Mouse (Mus musculus) layer of hippocampus, postnatal 36 days (tissue): ENCODE results near the gene Zfpm1. TPM values are rescaled to one million over a fixed set of nuclear protein-coding genes. Genes with fewer than 3 reads are reported as not detected.
"Not testable (repeated sequence)": the region's sequence is repeated elsewhere in the genome, so short reads cannot be mapped to it uniquely, and the experiment has no call there.

Experiments
- DNase-seq, 2 experiments: peaks; one replicate each; pipeline ENCODE4 v3.0.0; 2022
- total RNA-seq, 2 experiments: library from RNA; stranded (reverse); gene quantifications; 2 replicates each; pipeline ENCODE4 v1.2.3; 2021

The Zfpm1 gene
- total RNA-seq, 2 experiments from 2014 or later, result 34.7 to 36.9 TPM

DNA sequence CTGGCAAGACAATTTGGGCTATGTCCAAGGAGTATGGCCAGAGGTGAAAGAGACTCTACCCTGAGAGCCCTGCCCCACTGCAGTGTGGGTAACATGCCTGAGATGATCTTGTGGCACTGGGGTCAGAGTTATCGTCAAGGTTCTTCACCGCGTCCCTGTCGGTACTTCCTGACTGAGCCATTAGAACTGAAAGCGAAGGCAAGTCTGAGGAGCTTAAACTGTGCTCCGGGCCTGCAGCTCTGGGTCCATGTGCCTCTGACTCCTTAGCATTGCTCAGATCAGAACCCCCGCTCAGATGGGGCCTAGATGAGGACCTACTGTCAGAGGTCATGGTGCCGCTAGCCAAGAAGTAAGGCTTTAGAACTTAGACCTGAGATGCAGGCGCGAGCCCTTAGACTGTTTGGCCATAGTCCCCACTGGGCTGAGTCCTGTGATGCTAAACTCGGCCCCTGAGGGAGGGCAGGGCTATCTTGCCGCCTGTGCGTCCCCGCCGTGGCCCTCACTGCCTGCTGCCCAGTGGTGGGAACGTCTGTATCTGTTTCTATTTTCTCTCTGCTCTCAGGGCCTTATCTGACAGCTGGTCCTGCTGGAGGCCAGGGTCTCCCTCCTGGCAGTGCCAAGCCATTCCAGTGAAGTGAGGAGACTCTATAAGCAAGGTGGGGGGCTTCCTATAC is 17.8 kb downstream of the Zfpm1 start:
- DNase-seq, result no peak

DNA sequence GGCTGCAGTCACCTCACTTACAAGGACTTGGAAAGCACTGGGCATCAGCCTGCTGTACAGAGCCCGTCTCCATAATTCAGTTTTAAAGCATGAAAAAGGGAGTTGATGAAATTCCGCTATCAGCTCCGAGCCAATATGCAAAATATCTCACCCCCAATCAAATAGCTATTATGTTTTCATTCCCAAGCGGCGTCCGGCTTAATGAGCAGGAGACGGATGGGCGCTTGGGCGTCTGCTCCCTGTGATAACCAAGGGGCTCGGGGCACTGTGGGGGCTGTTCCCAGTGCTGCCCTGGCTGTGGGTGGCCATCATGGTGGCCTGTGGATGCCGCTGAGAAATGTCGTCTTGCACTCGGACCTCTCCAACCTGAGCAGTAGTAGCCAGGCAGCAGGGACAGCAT is 19.1 kb downstream of the Zfpm1 start:
- no peak for DNase-seq

DNA sequence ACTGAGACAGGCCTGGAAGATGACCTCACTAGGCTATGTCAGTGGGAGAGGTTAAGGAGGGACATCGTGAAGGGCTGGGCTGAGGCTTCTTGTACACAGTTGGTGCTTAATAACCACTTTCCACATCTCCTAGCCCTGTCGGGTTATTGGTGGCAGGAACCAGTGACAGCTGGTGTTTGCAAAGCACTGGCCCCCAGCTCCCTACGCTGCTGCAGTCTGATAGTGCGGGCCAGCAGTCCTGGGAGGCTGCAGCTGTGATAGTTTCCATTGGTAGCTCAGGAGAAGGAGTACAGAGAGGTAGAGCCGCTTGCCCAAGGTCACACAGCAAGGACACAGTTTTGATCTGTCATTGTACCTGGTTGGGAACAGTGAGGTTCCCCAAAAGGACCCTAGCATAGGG is 19.9 kb downstream of the Zfpm1 start:
- no peak for DNase-seq

- DNase-seq, result no peak
These were observed 21.5 kb downstream of the Zfpm1 start for GRCm38 (mm10) chr8:122303451-122303850.

GRCm38 (mm10) chr8:122304058-122304457 is 22.1 kb downstream of the Zfpm1 start:
- DNase-seq, result no peak

DNA sequence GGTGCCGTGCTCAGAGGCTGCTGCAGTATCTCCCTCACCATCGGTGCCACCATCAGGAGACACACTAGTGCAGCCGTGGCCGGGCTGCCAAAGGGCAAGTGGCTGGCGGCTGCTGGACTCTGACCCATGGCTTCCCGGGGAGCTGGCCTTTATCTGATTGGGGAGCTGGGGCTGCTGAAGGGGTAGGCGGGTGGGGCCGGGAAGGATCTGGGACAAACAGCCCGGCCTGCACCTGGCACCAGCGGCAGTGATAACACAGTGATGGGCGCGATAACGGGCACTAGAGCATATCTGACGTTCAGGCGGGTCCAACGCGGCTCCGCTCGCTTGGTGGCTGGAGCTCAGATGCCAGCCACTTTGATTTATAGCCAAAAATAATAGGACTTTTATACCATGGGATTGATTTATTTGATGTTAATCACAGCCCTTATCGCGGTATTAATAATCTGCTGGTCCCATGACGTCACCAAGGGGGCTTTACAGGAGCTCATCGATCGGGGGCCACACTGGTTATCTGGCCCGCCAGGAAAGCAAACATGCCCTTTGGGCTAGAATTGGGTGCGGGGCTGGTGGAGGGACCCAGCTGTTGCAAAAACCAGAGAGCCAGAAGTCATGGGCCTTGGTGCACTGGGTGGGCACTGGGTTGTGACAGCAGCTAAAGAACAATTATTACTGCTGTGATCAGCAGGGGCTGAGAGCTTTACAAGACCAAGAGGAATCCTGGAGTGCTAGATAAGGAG is 24.9 kb downstream of the Zfpm1 start:
- DNase-seq, result no peak

DNA sequence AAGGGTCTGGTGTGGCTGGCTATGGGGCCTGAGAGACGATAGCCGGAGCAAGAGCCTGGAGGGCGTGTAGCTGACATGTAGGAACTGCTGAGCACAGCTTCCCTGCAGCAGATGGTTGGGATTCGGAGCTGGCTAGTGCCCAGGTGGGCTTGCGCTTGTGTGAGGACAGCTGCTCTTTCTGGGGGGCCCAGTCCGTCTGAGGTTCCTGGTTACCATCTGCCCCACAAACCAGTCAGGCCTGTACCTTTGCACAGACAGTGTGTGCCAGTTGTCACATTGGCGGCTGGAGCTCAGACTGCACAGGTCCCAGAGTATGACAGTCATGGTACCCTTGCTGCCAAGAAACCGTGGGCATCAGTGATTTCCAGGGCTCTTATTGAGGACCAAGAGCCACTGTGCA is 25.9 kb downstream of the Zfpm1 start:
- no peak for DNase-seq

GRCm38 (mm10) chr8:122309272-122309671 is 27.3 kb downstream of the Zfpm1 start:
- no peak for DNase-seq

GRCm38 (mm10) chr8:122311115-122311514 is 29.2 kb downstream of the Zfpm1 start:
- DNase-seq, result no peak

- no peak for DNase-seq
These were observed 30.6 kb downstream of the Zfpm1 start for GRCm38 (mm10) chr8:122312553-122312952.

DNA sequence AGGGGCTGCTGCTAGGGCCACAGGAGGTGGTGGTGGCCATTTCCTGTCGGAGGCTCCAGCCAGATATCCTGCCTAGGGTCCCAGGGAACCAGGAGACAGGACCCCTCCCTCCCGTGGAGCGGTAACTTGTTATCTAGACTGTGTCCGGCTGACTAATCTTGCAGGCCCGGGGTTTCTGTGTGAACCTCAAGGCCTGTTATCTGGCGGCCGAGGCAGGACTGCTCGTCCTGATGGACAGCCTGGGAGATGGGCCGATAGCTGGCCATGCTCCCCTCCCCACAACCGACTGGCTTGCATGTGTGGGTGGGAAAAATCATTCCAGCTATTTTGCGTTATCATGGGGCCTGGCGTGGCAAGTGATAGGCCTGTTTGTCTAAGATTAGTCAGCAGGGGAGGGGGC is 31.4 kb downstream of the Zfpm1 start:
- no peak for DNase-seq

- DNase-seq, result no peak
These were observed 33.1 kb downstream of the Zfpm1 start for GRCm38 (mm10) chr8:122314899-122315496.

GRCm38 (mm10) chr8:122316402-122316801 is 34.5 kb downstream of the Zfpm1 start:
- DNase-seq, result no peak

- DNase-seq, result no peak
These were observed 36.1 kb downstream of the Zfpm1 start for GRCm38 (mm10) chr8:122317918-122318475.

GRCm38 (mm10) chr8:122319045-122319707 is 37.2 kb downstream of the Zfpm1 start:
- no peak for DNase-seq

DNA sequence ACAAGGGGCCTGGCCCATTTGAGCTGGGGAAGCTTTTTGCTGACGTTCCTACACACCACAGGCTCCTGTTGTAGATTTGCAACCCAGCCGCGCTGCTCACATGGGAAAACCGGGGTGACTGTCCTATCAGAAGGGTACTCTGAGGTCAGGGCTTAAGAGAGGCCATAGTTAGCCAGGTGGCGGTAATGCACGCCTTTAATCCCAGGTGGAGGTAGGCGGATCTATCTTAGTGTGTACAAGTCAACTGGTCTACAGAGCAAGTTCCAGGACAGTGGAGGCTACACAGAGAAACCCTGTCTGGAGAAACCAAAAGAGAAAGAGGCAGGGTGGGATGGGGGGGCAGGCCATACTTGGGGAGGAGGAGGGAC is 37.8 kb downstream of the Zfpm1 start:
- no peak for DNase-seq

- no peak for DNase-seq
These were observed 38.6 kb downstream of the Zfpm1 start for GRCm38 (mm10) chr8:122320541-122320940.

DNA sequence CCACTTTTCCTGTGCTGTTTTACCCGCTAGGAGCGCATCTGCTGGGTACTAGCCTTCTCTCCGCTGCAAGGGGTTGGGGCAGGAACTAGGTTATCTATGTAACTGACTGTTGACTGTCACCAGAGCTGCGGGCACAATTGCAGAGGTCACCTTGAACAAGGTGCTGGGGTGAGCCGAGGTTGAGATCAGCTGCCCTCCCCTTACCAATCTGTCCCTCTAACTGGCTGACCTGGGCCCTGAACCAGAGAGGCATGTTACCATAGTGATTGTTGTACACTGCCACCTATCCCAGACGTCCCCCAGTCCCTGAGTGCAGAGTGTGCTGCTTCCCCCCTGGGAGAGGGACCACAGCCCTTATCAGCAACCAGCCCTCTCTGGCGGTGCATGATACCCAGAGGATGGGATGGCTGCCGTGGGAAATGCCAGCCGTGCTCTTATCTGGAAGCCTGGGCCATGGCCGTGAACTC is 39.5 kb downstream of the Zfpm1 start:
- DNase-seq, result no peak

GRCm38 (mm10) chr8:122322126-122322525 is 40.2 kb downstream of the Zfpm1 start:
- no peak for DNase-seq

DNA sequence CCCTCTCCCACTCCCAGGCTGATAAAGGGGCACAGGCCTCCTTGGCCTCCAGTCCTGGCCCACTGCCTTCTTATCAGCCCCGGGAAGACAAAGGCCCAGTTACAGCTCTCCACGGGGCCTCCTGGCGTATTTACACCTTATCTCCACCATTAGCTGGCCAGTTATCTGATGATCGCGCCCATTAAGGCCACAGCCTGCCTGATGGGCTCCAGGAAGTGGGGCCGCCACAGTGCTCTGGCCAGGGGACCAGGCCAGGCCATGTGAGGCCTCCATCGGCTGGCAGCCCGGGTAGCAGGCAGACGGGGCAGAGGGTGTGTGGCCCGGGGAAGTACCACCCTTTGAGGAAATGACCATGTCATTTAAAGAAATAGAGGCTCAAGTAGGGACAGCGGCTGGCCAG is 40.9 kb downstream of the Zfpm1 start:
- no peak for DNase-seq

DNA sequence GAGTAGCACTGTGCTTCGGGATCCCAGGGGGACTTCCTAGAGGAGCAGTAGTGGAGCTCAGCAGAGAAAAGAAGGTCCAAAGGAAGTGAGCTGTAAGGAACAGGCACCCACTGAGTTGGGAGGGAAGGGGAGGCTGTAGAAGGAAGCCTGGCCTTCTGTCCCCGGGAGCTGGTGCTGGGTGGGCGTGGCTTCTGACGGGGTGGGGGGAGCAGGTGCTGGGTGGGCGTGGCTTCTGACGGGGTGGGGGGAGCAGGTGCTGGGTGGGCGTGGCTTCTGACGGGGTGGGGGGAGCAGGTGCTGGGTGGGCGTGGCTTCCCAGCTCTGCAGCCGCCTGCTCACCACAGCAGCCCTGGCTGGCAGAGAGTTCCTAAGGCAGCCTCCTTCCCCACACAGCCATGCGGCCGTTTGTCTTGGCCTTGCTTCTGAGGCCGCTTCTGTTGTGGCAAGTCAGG is 42.0 kb downstream of the Zfpm1 start:
- not testable (repeated sequence) for DNase-seq

GRCm38 (mm10) chr8:122325196-122325595 is 43.3 kb downstream of the Zfpm1 start:
- DNase-seq, result no peak

GRCm38 (mm10) chr8:122326114-122326542 is 44.2 kb downstream of the Zfpm1 start:
- DNase-seq, result no peak
